Mouse (Mus musculus) kidney, adult 2 months (tissue): ENCODE results near the gene Dtd2. TPM values are rescaled to one million over a fixed set of nuclear protein-coding genes. Genes with fewer than 3 reads are reported as not detected.

Source experiments
- DNase-seq: peaks from one replicate; pipeline ENCODE4 v3.0.0; 2021
- H3K27ac ChIP-seq: fragments of 200-500 bp; 2 replicates; pipeline ENCODE4 v1.5.1; 2012; ENCODE audit warnings: low read depth, low read length, control low read depth, inconsistent platforms; ENCODE audit not compliant: insufficient read depth
- H3K27me3 ChIP-seq: fragments of 200-500 bp; replicated peaks from 2 replicates; pipeline ENCODE4 v1.6.1; 2012; ENCODE audit warnings: mild to moderate bottlenecking, moderate library complexity, low read length, inconsistent platforms; ENCODE audit not compliant: control insufficient read depth, insufficient read depth
- H3K36me3 ChIP-seq: fragments of 200-500 bp; 2 replicates; pipeline ENCODE4 v1.6.1; 2012; ENCODE audit warnings: mild to moderate bottlenecking, moderate library complexity, low read length, inconsistent platforms; ENCODE audit not compliant: control insufficient read depth, insufficient read depth
- H3K4me1 ChIP-seq: fragments of 200-500 bp; 2 replicates; pipeline ENCODE4 v1.6.1; 2011; ENCODE audit warnings: low read length; ENCODE audit not compliant: control insufficient read depth, insufficient read depth
- H3K4me3 ChIP-seq: fragments of 200-500 bp; 2 replicates; pipeline ENCODE4 v1.5.1; 2011; ENCODE audit warnings: mild to moderate bottlenecking, low read depth, low read length, control low read depth; ENCODE audit not compliant: insufficient read depth
- CTCF ChIP-seq: fragments of 200-500 bp; conservative IDR thresholded peaks from 2 replicates; pipeline ENCODE4 v1.5.1; 2011; ENCODE audit warnings: low read depth, mild to moderate bottlenecking, control low read depth, low read length, moderate library complexity, mixed read lengths; ENCODE audit not compliant: insufficient read depth, insufficient read length
- POLR2A ChIP-seq: fragments of 200-500 bp; IDR thresholded peaks from one replicate; pipeline ENCODE4 v1.6.1; 2011; ENCODE audit warnings: low read depth, low read length, control low read depth
- WGBS: fragments of 180-500 bp; shearing (Covaris S2); methylation state at CpG from one replicate; pipeline ENCODE4 v1.1.7; 2018; 5-methylcytosine and 5-hydroxymethylcytosine counted together
- polyA plus RNA-seq: library from polyadenylated mRNA; depleted of rRNA; stranded (reverse); fragments of >200 nt; gene quantifications from 2 replicates; pipeline ENCODE4 v1.2.3, GENCODE M21; 2012; rRNA removed

Dtd2 gene
- polyA plus RNA-seq, 1 experiment: 14.6 TPM

GRCm38 (mm10) chr12:51945331-51945730 lies 61.0 kb downstream of the Dtd2 start:
- no peaks in the 10 kb centered on the region for H3K27me3 ChIP-seq
- H3K4me3 ChIP-seq: no peak overlapping the region
- 96% methylated on average over 9 of the region's 9 CpGs for WGBS
- no peak for DNase-seq
- H3K4me1 ChIP-seq: no peaks in the 10 kb centered on the region
- no peak overlapping the region for H3K27ac ChIP-seq
- peaks cover 6% of the 10 kb centered on the region for H3K36me3 ChIP-seq
- TF ChIP-seq POLR2A (no peak), CTCF (no peak)

GRCm38 (mm10) chr12:51939848-51940247 lies 66.5 kb downstream of the Dtd2 start:
- 83% methylated on average over 4 of the region's 4 CpGs for WGBS
- no peak for DNase-seq
- H3K27ac ChIP-seq: no peak overlapping the region
- peaks cover 3% of the 10 kb centered on the region for H3K36me3 ChIP-seq
- H3K27me3 ChIP-seq: no peaks in the 10 kb centered on the region
- TF ChIP-seq CTCF (no peak), POLR2A (no peak)
- H3K4me3 ChIP-seq: no peak overlapping the region
- no peaks in the 10 kb centered on the region for H3K4me1 ChIP-seq

Other genes starting within 250 kb of the Dtd2 start
- gene Hectd1, start 177.0 kb downstream of the Dtd2 start, polyA plus RNA-seq: 18.2 and 20.6 TPM in 2 replicates
- gene Heatr5a, start 35.2 kb downstream of the Dtd2 start, polyA plus RNA-seq: 13.4 and 21.0 TPM in 2 replicates
- 0.08 and 0.11 TPM in 2 replicates for gene Gpr33, start 21.6 kb upstream of the Dtd2 start, polyA plus RNA-seq
- gene Nubpl, start 91.2 kb upstream of the Dtd2 start, polyA plus RNA-seq: 5.1 and 7.4 TPM in 2 replicates